Mouse (Mus musculus) left cerebral cortex, adult 2 months (tissue): ENCODE results near the gene Rab21. TPM values are rescaled to one million over a fixed set of nuclear protein-coding genes. Genes with fewer than 3 reads are reported as not detected.
"Not testable (repeated sequence)": the region's sequence is repeated elsewhere in the genome, so short reads cannot be mapped to it uniquely, and the experiment has no call there.

Experiments
- DNase-seq, 2 experiments: peaks; one replicate each; pipeline ENCODE4 v3.0.0; 2021 to 2022; ENCODE audit warnings: low spot score in 2 of 2, mixed read lengths in 1 of 2; ENCODE audit errors: extremely low spot score in 1 of 2
- H3K27ac ChIP-seq: fragments of 200-600 bp; 2 replicates; pipeline ENCODE4 v1.8.1; 2022
- H3K4me3 ChIP-seq: fragments of 200-600 bp; 2 replicates; pipeline ENCODE4 v1.8.1; 2022
- CTCF ChIP-seq: fragments of 200-600 bp; IDR thresholded peaks from 2 replicates; pipeline ENCODE4 v1.8.1; 2022; ENCODE audit warnings: antibody characterized with exemption, mild to moderate bottlenecking, moderate library complexity
- intact Hi-C: fragments of 180-260 bp; cut with DNase I; formaldehyde crosslinking; loops from one replicate; pipeline ENCODE4 v1.15.1; 2025
- total RNA-seq, 2 experiments: library from RNA; stranded (reverse); gene quantifications; 2 replicates each; pipeline ENCODE4 v1.2.3; 2021

The Rab21 gene
- total RNA-seq, 2 experiments from 2014 or later = 53.1 to 57.6 TPM

- Histone ChIP-seq H3K27ac (no peak overlapping the region), H3K4me3 (no peak overlapping the region)
- DNase-seq = no peak
- intact Hi-C loops = loop anchor here (2.0 to 10.0 kb wide), 2 partner anchors 295 to 873 kb away; no protein-coding TSS in a partner anchor
- TF ChIP-seq CTCF = no peak
These were observed 6.1 kb upstream of the Rab21 start for GRCm38 (mm10) chr10:115321317-115322035.

DNA sequence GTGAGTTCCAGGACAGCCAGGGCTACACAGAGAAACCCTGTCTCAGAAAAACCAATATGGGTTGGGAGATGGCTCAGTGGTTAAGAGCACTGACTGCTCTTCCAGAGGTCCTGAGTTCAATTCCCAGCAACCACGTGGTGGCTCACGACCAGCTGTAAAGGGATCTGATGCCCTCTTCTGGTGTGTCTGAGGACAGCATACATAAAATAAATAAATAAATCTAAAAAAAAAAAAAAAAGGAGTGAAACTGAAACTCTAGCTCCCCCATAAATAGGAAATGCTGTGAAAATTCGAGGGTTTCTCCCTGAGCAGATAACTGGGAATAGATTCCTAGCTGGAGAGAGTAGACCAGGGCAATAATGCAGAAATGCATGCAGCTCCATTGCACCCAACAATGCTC is 3.0 kb upstream of the Rab21 start:
- DNase-seq, intact Hi-C loops, H3K4me3 ChIP-seq, H3K27ac ChIP-seq: not testable (repeated sequence)

DNA sequence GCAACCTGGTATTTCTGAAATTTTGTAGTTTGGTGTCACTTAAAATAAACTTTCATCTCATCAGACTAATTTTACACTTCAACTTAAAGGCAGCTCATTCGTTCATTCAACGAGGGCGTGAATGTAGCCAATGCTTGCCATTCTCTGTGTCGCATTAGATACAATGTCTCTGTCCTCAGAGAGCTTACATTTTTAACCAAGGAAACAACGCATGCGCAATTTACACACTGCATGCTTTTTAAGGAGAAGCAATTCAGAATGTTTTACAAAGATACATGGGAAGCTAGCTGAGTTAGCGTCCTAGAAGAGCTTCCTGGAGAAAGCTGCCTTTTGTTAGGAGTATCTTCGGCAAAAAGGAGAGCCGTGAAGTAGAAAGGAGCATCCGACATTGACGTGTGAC is 919 bp upstream of the Rab21 start:
- DNase-seq = no peak
- Histone ChIP-seq H3K27ac (peak overlapping the region; percentile 99), H3K4me3 (peak overlapping the region; percentile 75)
- intact Hi-C loops = no loop called here
- no peak for TF ChIP-seq CTCF

GRCm38 (mm10) chr10:115314582-115315452 is 577 bp downstream of the Rab21 start:
- TF ChIP-seq CTCF = no peak
- peak in 1 of 2 experiments; percentile 23 for DNase-seq
- intact Hi-C loops = loop anchor here (1.0 to 2.0 kb wide), 2 partner anchors 64 to 70 kb away; partner anchors contain the start of genes Tbc1d15, Thap2 and Zfc3h1
- peak overlapping the region; percentile 99 for H3K27ac ChIP-seq
- peak overlapping the region; percentile 75 for H3K4me3 ChIP-seq

DNA sequence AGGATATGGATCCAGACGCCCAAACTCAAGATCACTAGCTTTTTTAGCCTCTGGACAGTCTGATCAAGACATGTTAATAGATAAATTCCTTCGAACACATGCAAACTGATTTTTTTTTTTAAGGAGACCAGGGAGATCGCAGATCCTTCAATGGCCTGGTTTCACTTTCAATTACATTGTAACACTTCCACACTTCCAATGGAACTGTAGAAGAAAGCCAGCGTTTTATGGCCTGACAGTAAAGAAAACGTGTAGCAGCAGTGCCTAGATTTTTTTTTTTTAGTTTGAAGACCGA is 1.2 kb downstream of the Rab21 start:
- H3K4me3 ChIP-seq = peak overlapping the region; percentile 75
- H3K27ac ChIP-seq = peak overlapping the region; percentile 99
- intact Hi-C loops = loop anchor here (2.0 kb wide), 1 partner anchor 71 kb away; the partner anchor contains the start of genes Thap2 and Zfc3h1
- TF ChIP-seq CTCF = no peak
- DNase-seq = no peak

- intact Hi-C loops = loop anchor here (2.0 kb wide), 1 partner anchor 71 kb away; the partner anchor contains the start of genes Thap2 and Zfc3h1
- H3K27ac ChIP-seq = peak overlapping the region; percentile 99; the same call in 1 of the 2 replicates
- H3K4me3 ChIP-seq = peak overlapping the region; percentile 75
- no peak for TF ChIP-seq CTCF
- no peak for DNase-seq
These were observed 1.6 kb downstream of the Rab21 start for GRCm38 (mm10) chr10:115313641-115314286.

DNA sequence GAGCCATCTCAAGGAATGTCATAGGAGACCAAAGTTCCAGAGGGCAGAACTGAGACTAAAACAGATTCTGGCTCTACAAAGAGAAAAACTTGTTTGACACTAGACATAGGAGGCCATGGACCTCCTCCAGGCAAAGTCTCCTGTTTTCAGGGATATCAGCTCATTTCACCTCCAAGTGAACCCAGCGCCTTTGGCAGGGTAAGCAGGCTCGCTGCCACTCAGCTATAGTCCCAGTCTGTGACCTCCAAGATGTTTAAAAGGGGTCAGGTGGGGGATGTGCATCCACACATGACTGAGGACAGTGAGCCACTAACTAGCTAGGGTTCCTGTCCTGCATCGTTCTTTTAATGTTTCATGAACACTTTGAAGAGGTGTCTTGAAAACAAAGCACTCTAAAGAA is 2.7 kb downstream of the Rab21 start:
- no peak for TF ChIP-seq CTCF

GRCm38 (mm10) chr10:115312194-115312593 is 3.2 kb downstream of the Rab21 start:
- no peak for TF ChIP-seq CTCF
- intact Hi-C loops = no loop called here
- no peak for DNase-seq
- no peak overlapping the region for H3K27ac ChIP-seq
- no peak overlapping the region for H3K4me3 ChIP-seq

More for the DNA sequence above, 2.7 kb downstream of the Rab21 start:
- intact Hi-C loops = no loop called here
- DNase-seq = no peak
- Histone ChIP-seq H3K4me3 (no peak overlapping the region), H3K27ac (no peak overlapping the region)

- no peak overlapping the region for H3K4me3 ChIP-seq
- intact Hi-C loops = no loop called here
- H3K27ac ChIP-seq = no peak overlapping the region
- no peak for DNase-seq
- TF ChIP-seq CTCF = no peak
These were observed 4.0 kb downstream of the Rab21 start for GRCm38 (mm10) chr10:115311263-115311965.

DNA sequence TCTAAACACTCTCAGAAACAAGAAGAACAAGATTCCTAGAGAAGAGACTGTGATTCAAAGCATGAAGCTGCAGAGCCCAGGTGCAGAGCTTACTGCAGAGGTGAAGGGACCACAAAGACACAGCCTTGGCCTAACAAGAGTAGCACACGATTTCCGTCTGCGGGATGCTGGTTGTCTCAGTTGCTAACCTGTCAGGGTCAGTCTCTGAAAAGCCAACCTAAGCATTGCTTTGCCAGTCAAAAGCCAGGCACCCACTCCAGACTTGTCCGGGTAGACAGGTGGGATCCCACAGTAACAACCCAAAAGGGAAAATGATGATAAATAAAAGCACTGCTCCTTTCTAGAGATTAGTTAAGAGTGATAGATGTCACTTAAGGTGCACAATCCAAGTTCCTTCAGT is 6.2 kb downstream of the Rab21 start:
- Histone ChIP-seq H3K27ac (no peak overlapping the region), H3K4me3 (no peak overlapping the region)
- TF ChIP-seq CTCF = no peak
- no peak for DNase-seq
- intact Hi-C loops = no loop called here

- no peak for DNase-seq
- Histone ChIP-seq H3K4me3 (no peak overlapping the region), H3K27ac (no peak overlapping the region)
- TF ChIP-seq CTCF = no peak
- intact Hi-C loops = no loop called here
These were observed 8.0 kb downstream of the Rab21 start for GRCm38 (mm10) chr10:115307331-115307875.
